Mouse (Mus musculus): ENCODE measurements around the gene Scamp4. TPM values are rescaled to one million over a fixed set of nuclear protein-coding genes. Genes with fewer than 3 reads are reported as not detected.

Scamp4 gene
- polyA plus RNA-seq, 1 experiment from 2014 or later = 80.6 TPM

GRCm38 (mm10) chr10:80570871-80571836 is 31.5 kb upstream of the Scamp4 start:
- Histone ChIP-seq H3K9me3 (no peaks in the 10 kb centered on the region), H3K36me3 (peaks cover 6% of the 10 kb centered on the region), H3K4me3 (peak overlapping the region; percentile 19; the same call in 1 of the 2 replicates), H3K4me2 (replicated peaks) (peak overlapping the region; percentile 43), H3K27ac (peak overlapping the region; percentile 46; the same call in 1 of the 2 replicates), H3K27me3 (no peaks in the 10 kb centered on the region), H3K9ac (peak overlapping the region; percentile 56), H3K4me1 (peaks cover 52% of the 10 kb centered on the region)
- 21% methylated on average over 30 of the region's 30 CpGs for WGBS
- ATAC-seq (ENCODE audit: insufficient number of reproducible peaks, insufficient read depth, low FRiP score, low TSS enrichment) = 0 out of 2 replicates have a peak, but pooled peaks have one; percentile 6

GRCm38 (mm10) chr10:80572477-80572876 is 30.2 kb upstream of the Scamp4 start:
- Histone ChIP-seq H3K4me1 (peaks cover 47% of the 10 kb centered on the region), H3K9ac (no peak overlapping the region), H3K4me3 (no peak overlapping the region), H3K27me3 (no peaks in the 10 kb centered on the region), H3K27ac (no peak overlapping the region), H3K36me3 (peaks cover 6% of the 10 kb centered on the region), H3K9me3 (no peaks in the 10 kb centered on the region), H3K4me2 (replicated peaks) (no peak overlapping the region)
- WGBS = 77% methylated on average over 2 of the region's 2 CpGs
- ATAC-seq (ENCODE audit: insufficient number of reproducible peaks, insufficient read depth, low FRiP score, low TSS enrichment) = no peak

GRCm38 (mm10) chr10:80573944-80574343 is 28.7 kb upstream of the Scamp4 start:
- H3K4me3 ChIP-seq = no peak overlapping the region
- no peaks in the 10 kb centered on the region for H3K9me3 ChIP-seq
- peak overlapping the region; percentile 19; the same call in 1 of the 2 replicates for H3K9ac ChIP-seq
- H3K27me3 ChIP-seq = no peaks in the 10 kb centered on the region
- H3K4me2 ChIP-seq (replicated peaks) = no peak overlapping the region
- WGBS = 54% methylated on average over 9 of the region's 9 CpGs
- H3K4me1 ChIP-seq = peaks cover 52% of the 10 kb centered on the region
- H3K36me3 ChIP-seq = no peaks in the 10 kb centered on the region
- no peak overlapping the region for H3K27ac ChIP-seq
- ATAC-seq (ENCODE audit: insufficient number of reproducible peaks, insufficient read depth, low FRiP score, low TSS enrichment) = no peak

GRCm38 (mm10) chr10:80574896-80575295 is 27.8 kb upstream of the Scamp4 start:
- Histone ChIP-seq H3K27me3 (no peaks in the 10 kb centered on the region), H3K9ac (no peak overlapping the region), H3K27ac (no peak overlapping the region), H3K4me1 (peaks cover 49% of the 10 kb centered on the region), H3K4me3 (no peak overlapping the region), H3K36me3 (no peaks in the 10 kb centered on the region), H3K4me2 (replicated peaks) (peak overlapping the region; percentile 96), H3K9me3 (no peaks in the 10 kb centered on the region)
- no peak for ATAC-seq (ENCODE audit: insufficient number of reproducible peaks, insufficient read depth, low FRiP score, low TSS enrichment)
- 68% methylated on average over 3 of the region's 3 CpGs for WGBS

- Histone ChIP-seq H3K4me1 (peaks cover 41% of the 10 kb centered on the region), H3K4me3 (peak overlapping the region; percentile 85), H3K36me3 (no peaks in the 10 kb centered on the region), H3K9ac (peak overlapping the region; percentile 81), H3K27me3 (no peaks in the 10 kb centered on the region), H3K27ac (no peak overlapping the region), H3K9me3 (no peaks in the 10 kb centered on the region), H3K4me2 (replicated peaks) (peak overlapping the region; percentile 96)
- 13% methylated on average over 17 of the region's 17 CpGs for WGBS
- ATAC-seq (ENCODE audit: insufficient number of reproducible peaks, insufficient read depth, low FRiP score, low TSS enrichment) = no peak
These were observed 26.7 kb upstream of the Scamp4 start for GRCm38 (mm10) chr10:80575925-80576324.

GRCm38 (mm10) chr10:80576351-80577194 is 26.1 kb upstream of the Scamp4 start:
- Histone ChIP-seq H3K9me3 (no peaks in the 10 kb centered on the region), H3K27me3 (no peaks in the 10 kb centered on the region), H3K27ac (peak overlapping the region; percentile 93), H3K36me3 (0 out of 2 replicates have a peak, but pooled peaks cover 4% of the 10 kb centered on the region), H3K4me3 (peak overlapping the region; percentile 85), H3K9ac (peak overlapping the region; percentile 81), H3K4me2 (replicated peaks) (peak overlapping the region; percentile 96), H3K4me1 (peaks cover 35% of the 10 kb centered on the region)
- under 1% methylated on average over 85 of the region's 96 CpGs for WGBS
- no peak for ATAC-seq (ENCODE audit: insufficient number of reproducible peaks, insufficient read depth, low FRiP score, low TSS enrichment)

- peak; percentile 71 for ATAC-seq (ENCODE audit: insufficient number of reproducible peaks, insufficient read depth, low FRiP score, low TSS enrichment)
- Histone ChIP-seq H3K4me3 (peak within 1 kb of the TSS; percentile 85), H3K9me3 (no peaks in the 10 kb centered on the region), H3K9ac (peak within 1 kb of the TSS; percentile 81), H3K36me3 (peaks cover 5% of the 10 kb centered on the region; the same call in 1 of the 2 replicates), H3K27ac (peak within 1 kb of the TSS; percentile 93), H3K4me1 (peaks cover 31% of the 10 kb centered on the region), H3K4me2 (replicated peaks) (peak within 1 kb of the TSS; percentile 96), H3K27me3 (no peaks in the 10 kb centered on the region)
- WGBS = under 1% methylated on average over 62 of the region's 97 CpGs
These were observed 25.2 kb upstream of the Scamp4 start, which contains the start of gene Klf16 for GRCm38 (mm10) chr10:80577195-80578130. Gene Klf16 (minus strand): TSS chr10:80577321.

- H3K4me1 ChIP-seq = peaks cover 30% of the 10 kb centered on the region
- H3K4me3 ChIP-seq = peak overlapping the region; percentile 85
- no peaks in the 10 kb centered on the region for H3K27me3 ChIP-seq
- peak overlapping the region; percentile 96 for H3K4me2 ChIP-seq (replicated peaks)
- H3K36me3 ChIP-seq = peaks cover 9% of the 10 kb centered on the region
- ATAC-seq (ENCODE audit: insufficient number of reproducible peaks, insufficient read depth, low FRiP score, low TSS enrichment) = peak; percentile 1
- H3K9me3 ChIP-seq = no peaks in the 10 kb centered on the region
- under 1% methylated on average over 29 of the region's 29 CpGs for WGBS
- peak overlapping the region; percentile 93 for H3K27ac ChIP-seq
- H3K9ac ChIP-seq = peak overlapping the region; percentile 81; the same call in 1 of the 2 replicates
These were observed 24.4 kb upstream of the Scamp4 start for GRCm38 (mm10) chr10:80578131-80578750.

GRCm38 (mm10) chr10:80578911-80579310 is 23.8 kb upstream of the Scamp4 start:
- Histone ChIP-seq H3K27ac (peak overlapping the region; percentile 93; the same call in 1 of the 2 replicates), H3K36me3 (peaks cover 16% of the 10 kb centered on the region), H3K4me2 (replicated peaks) (peak overlapping the region; percentile 96), H3K27me3 (no peaks in the 10 kb centered on the region), H3K4me3 (peak overlapping the region; percentile 85), H3K9me3 (no peaks in the 10 kb centered on the region), H3K9ac (no peak overlapping the region), H3K4me1 (peaks cover 24% of the 10 kb centered on the region)
- ATAC-seq (ENCODE audit: insufficient number of reproducible peaks, insufficient read depth, low FRiP score, low TSS enrichment) = no peak
- WGBS = 9% methylated on average over 8 of the region's 8 CpGs

GRCm38 (mm10) chr10:80583047-80583446 is 19.6 kb upstream of the Scamp4 start:
- Histone ChIP-seq H3K9me3 (no peaks in the 10 kb centered on the region), H3K4me1 (peaks cover 13% of the 10 kb centered on the region; the same call in 1 of the 2 replicates), H3K36me3 (peaks cover 36% of the 10 kb centered on the region), H3K27me3 (no peaks in the 10 kb centered on the region), H3K4me2 (replicated peaks) (no peak overlapping the region), H3K4me3 (no peak overlapping the region), H3K9ac (no peak overlapping the region), H3K27ac (no peak overlapping the region)
- no peak for ATAC-seq (ENCODE audit: insufficient number of reproducible peaks, insufficient read depth, low FRiP score, low TSS enrichment)
- 80% methylated on average over 5 of the region's 5 CpGs for WGBS

Data from embryonic facial prominence, embryonic 12.5 days (tissue).